Comparison of ENCODE assay signal across 8 mouse cellular contexts in genomic region chr2:22704780-22705727, GRCm38 (mm10).
DNase-seq lines count a peak whose midpoint lies in the region; ATAC-seq lines count a peak whose summit lies in the region.

No protein-coding gene starts in this region.

- 62% methylated on average over 4 of the region's 4 CpGs for WGBS in heart, embryonic 11.5 days (ENCODE audit: insufficient replicate concordance)
- WGBS in neural tube, embryonic 11.5 days: 56% methylated on average over 4 of the region's 4 CpGs
- whole genome bisulfite sequencing in heart, embryonic 13.5 days: 56% methylated on average over 4 of the region's 4 CpGs
- WGBS in stomach, embryonic 15.5 days: 42% methylated on average over 4 of the region's 4 CpGs

- H3K36me3 ChIP-seq in heart, embryonic 11.5 days (ENCODE audit: control insufficient read depth, insufficient read depth, low read length): no peaks in the 10 kb centered on the region
- H3K36me3 ChIP-seq in neural tube, embryonic 11.5 days (ENCODE audit: control insufficient read depth, insufficient read depth, low read length): no peaks in the 10 kb centered on the region
- H3K36me3 ChIP-seq in heart, embryonic 13.5 days: no peaks in the 10 kb centered on the region
- no peaks in the 10 kb centered on the region for H3K36me3 ChIP-seq in stomach, embryonic 15.5 days

- no peak overlapping the region for H3K4me2 ChIP-seq in heart, embryonic 11.5 days
- H3K4me2 ChIP-seq in neural tube, embryonic 11.5 days (ENCODE audit: low read depth): no peak overlapping the region
- no peak overlapping the region for H3K4me2 ChIP-seq in heart, embryonic 13.5 days
- no peak overlapping the region for H3K4me2 ChIP-seq in stomach, embryonic 15.5 days

- ATAC-seq in heart, embryonic 11.5 days (replicated peaks; ENCODE audit: insufficient number of reproducible peaks, low FRiP score, low TSS enrichment): no peak
- peak; percentile 40; the same call in 1 of the 2 replicates for ATAC-seq in neural tube, embryonic 11.5 days (ENCODE audit: insufficient read depth, low FRiP score, low TSS enrichment)
- no peak for ATAC-seq in heart, embryonic 13.5 days (ENCODE audit: extremely low read depth, insufficient number of reproducible peaks, low FRiP score, low TSS enrichment)
- ATAC-seq in stomach, embryonic 15.5 days (ENCODE audit: insufficient read depth, low FRiP score, low read depth): peak; percentile 72
- ATAC-seq in monocyte, adult 5-6 weeks (replicated peaks; ENCODE audit: insufficient number of reproducible peaks, low FRiP score, low TSS enrichment, poor library complexity, severe bottlenecking): no peak

- H3K4me3 ChIP-seq in heart, embryonic 11.5 days (ENCODE audit: low read depth, low read length): no peak overlapping the region
- H3K4me3 ChIP-seq in neural tube, embryonic 11.5 days (ENCODE audit: low read depth, low read length): no peak overlapping the region
- no peak overlapping the region for H3K4me3 ChIP-seq in heart, embryonic 13.5 days
- no peak overlapping the region for H3K4me3 ChIP-seq in stomach, embryonic 15.5 days (replicated peaks)

- no peaks in the 10 kb centered on the region for H3K27me3 ChIP-seq in heart, embryonic 11.5 days (ENCODE audit: control insufficient read depth, insufficient read depth, low read length)
- H3K27me3 ChIP-seq in neural tube, embryonic 11.5 days (ENCODE audit: control insufficient read depth, insufficient read depth, low read length): no peaks in the 10 kb centered on the region
- no peaks in the 10 kb centered on the region for H3K27me3 ChIP-seq in heart, embryonic 13.5 days (replicated peaks)
- no peaks in the 10 kb centered on the region for H3K27me3 ChIP-seq in stomach, embryonic 15.5 days (replicated peaks)

- no peaks in the 10 kb centered on the region for H3K4me1 ChIP-seq in heart, embryonic 11.5 days (ENCODE audit: control insufficient read depth, insufficient read depth, low read length)
- H3K4me1 ChIP-seq in neural tube, embryonic 11.5 days (ENCODE audit: control insufficient read depth, insufficient read depth, low read length): no peaks in the 10 kb centered on the region
- H3K4me1 ChIP-seq in heart, embryonic 13.5 days: peaks cover 4% of the 10 kb centered on the region; the same call in 1 of the 2 replicates
- H3K4me1 ChIP-seq in stomach, embryonic 15.5 days: no peaks in the 10 kb centered on the region

- H3K27ac ChIP-seq in heart, embryonic 11.5 days (ENCODE audit: low read depth, low read length): no peak overlapping the region
- H3K27ac ChIP-seq in neural tube, embryonic 11.5 days (ENCODE audit: low read depth, low read length): peak overlapping the region; percentile 20; the same call in 1 of the 2 replicates
- peak overlapping the region; percentile 45 for H3K27ac ChIP-seq in heart, embryonic 13.5 days (replicated peaks)
- H3K27ac ChIP-seq in stomach, embryonic 15.5 days: peak overlapping the region; percentile 16; the same call in 1 of the 2 replicates

- H3K9ac ChIP-seq in heart, embryonic 11.5 days (ENCODE audit: low read depth, low read length): no peak overlapping the region
- H3K9ac ChIP-seq in neural tube, embryonic 11.5 days (ENCODE audit: low read length): no peak overlapping the region
- H3K9ac ChIP-seq in heart, embryonic 13.5 days: no peak overlapping the region
- no peak overlapping the region for H3K9ac ChIP-seq in stomach, embryonic 15.5 days

- no peaks in the 10 kb centered on the region for H3K9me3 ChIP-seq in heart, embryonic 11.5 days (replicated peaks; ENCODE audit: control insufficient read depth, low read length)
- no peaks in the 10 kb centered on the region for H3K9me3 ChIP-seq in neural tube, embryonic 11.5 days (ENCODE audit: control insufficient read depth, low read length)
- no peaks in the 10 kb centered on the region for H3K9me3 ChIP-seq in heart, embryonic 13.5 days
- no peaks in the 10 kb centered on the region for H3K9me3 ChIP-seq in stomach, embryonic 15.5 days

- DNase-seq in heart, adult 11 months: peak; percentile 92
- no peak for DNase-seq in neural tube, embryonic 11.5 days (ENCODE audit: low spot score)
- no peak for DNase-seq in neural tube, embryonic 10.5 days (ENCODE audit: extremely low spot score, low spot score)
- DNase-seq in testis, postnatal 14 days (ENCODE audit: low spot score): no peak

Comparison
In these comparisons a context has a peak if more than half of its experiments do, and no peak if none do; other contexts are left out.
1. ATAC-seq: peak in neural tube, embryonic 11.5 days (single experiment) and stomach, embryonic 15.5 days (single experiment); none in heart, embryonic 11.5 days (single experiment), heart, embryonic 13.5 days (single experiment) and monocyte, adult 5-6 weeks (single experiment).